Mouse (Mus musculus): ENCODE measurements around the gene Cldn3. TPM values are rescaled to one million over a fixed set of nuclear protein-coding genes. Genes with fewer than 3 reads are reported as not detected.
A peak's percentile ranks its signal among the peaks of the same experiment; 100 is the strongest.

Cldn3 gene
- total and polyA plus RNA-seq, 2 experiments from 2014 or later = 1.4 to 15.2 TPM

- no peak overlapping the region for H3K27ac ChIP-seq (ENCODE audit: low read depth)
- ATAC-seq (ENCODE audit: insufficient read depth, low read depth) = no peak
- 52% methylated on average over 5 of the region's 5 CpGs for WGBS
Measured at GRCm38 (mm10) chr5:134947420-134948084, 38.5 kb upstream of the Cldn3 start.

DNA sequence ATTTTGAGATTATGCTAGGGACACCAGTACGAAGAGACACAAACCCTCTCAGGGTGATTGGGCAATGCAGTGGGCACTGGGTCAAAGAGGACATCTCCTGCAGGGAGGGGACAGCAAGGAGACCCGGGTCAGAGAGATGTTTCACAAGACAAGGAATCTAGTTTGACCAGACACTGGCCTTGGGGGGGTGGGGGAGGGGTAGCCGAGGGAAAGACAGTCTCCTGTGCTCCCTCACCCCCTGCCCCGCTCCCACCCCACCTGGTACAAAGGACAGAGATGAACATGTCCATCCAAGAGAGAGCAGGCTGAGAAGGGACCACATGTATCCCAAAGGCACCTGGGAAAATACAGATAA, 38.0 kb upstream of the Cldn3 start:
- Histone ChIP-seq H3K9ac (replicated peaks; ENCODE audit: low read depth, low read length) (no peak overlapping the region), H3K4me3 (ENCODE audit: low read depth, low read length) (no peak overlapping the region), H3K27me3 (ENCODE audit: control insufficient read depth, insufficient read depth, low read length) (peaks cover 16% of the 10 kb centered on the region), H3K9me3 (replicated peaks; ENCODE audit: control insufficient read depth, low read length) (no peaks in the 10 kb centered on the region), H3K4me2 (ENCODE audit: low read depth, low read length) (no peak overlapping the region), H3K36me3 (replicated peaks; ENCODE audit: control insufficient read depth, insufficient read depth, low read length) (no peaks in the 10 kb centered on the region), H3K27ac (ENCODE audit: low read depth) (no peak overlapping the region), H3K4me1 (ENCODE audit: control insufficient read depth, insufficient read depth) (peaks cover 12% of the 10 kb centered on the region; the same call in 1 of the 2 replicates)
- no peak for ATAC-seq (ENCODE audit: insufficient read depth, low read depth)
- DNase-seq (ENCODE audit: low spot score) = no peak
- WGBS = 44% methylated on average over 4 of the region's 4 CpGs
- TF ChIP-seq EP300 (IDR thresholded peaks at IDR 0.05; ENCODE audit: low read depth) (no peak), CTCF (IDR thresholded peaks at IDR 0.05; ENCODE audit: low read depth) (no peak)

More at GRCm38 (mm10) chr5:134947420-134948084, 38.5 kb upstream of the Cldn3 start:
- Histone ChIP-seq H3K4me3 (ENCODE audit: low read depth, low read length) (no peak overlapping the region), H3K9me3 (replicated peaks; ENCODE audit: control insufficient read depth, low read length) (no peaks in the 10 kb centered on the region), H3K4me2 (ENCODE audit: low read depth, low read length) (no peak overlapping the region), H3K4me1 (ENCODE audit: control insufficient read depth, insufficient read depth) (peaks cover 12% of the 10 kb centered on the region; the same call in 1 of the 2 replicates), H3K9ac (replicated peaks; ENCODE audit: low read depth, low read length) (no peak overlapping the region), H3K36me3 (replicated peaks; ENCODE audit: control insufficient read depth, insufficient read depth, low read length) (no peaks in the 10 kb centered on the region), H3K27me3 (ENCODE audit: control insufficient read depth, insufficient read depth, low read length) (peaks cover 16% of the 10 kb centered on the region)
- no peak for TF ChIP-seq CTCF (IDR thresholded peaks at IDR 0.05; ENCODE audit: low read depth)
- no peak for TF ChIP-seq EP300 (IDR thresholded peaks at IDR 0.05; ENCODE audit: low read depth)
- DNase-seq (ENCODE audit: low spot score) = no peak

DNA sequence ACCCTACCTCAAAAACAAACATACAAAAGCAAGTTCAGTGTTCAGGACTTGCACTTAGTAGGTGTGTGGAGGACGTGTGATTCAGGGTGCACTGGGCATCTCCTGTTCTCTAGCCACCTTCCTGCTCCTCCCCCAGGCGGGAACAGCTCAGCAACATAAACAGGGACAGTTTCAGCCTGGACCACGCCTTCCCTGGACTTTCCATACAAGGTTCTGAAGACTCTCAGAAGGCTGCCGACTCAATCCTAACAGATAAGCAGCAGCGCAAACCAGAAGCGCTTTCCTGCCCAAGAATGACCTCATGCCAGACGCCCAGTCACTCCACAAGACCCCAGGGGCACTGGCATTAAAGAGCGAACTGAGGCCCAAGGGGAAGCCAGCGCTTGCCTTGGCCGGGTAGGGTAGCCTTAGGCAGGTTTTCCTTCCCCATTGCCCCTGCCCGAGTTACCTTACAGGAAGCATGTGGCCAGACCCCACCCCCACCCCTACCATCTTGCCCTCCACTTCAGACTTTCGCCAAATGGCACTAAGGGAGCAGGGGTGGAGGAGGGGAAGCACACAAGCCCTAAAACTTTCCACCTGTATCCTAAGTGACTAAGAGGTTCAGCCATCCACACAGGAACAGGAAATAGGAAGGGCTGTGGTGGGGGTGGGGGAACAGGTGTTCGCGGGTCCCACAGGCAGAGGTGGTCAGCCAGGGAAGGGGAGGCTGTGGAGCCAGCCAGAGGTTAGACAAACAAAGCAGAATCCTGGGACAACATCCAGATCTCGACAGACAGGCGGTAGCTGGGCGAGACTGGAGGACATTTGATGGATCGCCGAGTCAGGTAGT, 34.7 kb upstream of the Cldn3 start:
- ATAC-seq (ENCODE audit: insufficient read depth, low read depth) (peak; percentile 62), DNase-seq (ENCODE audit: low spot score) (peak; percentile 63)
- H3K4me3 ChIP-seq (ENCODE audit: low read depth, low read length) = no peak overlapping the region
- no peaks in the 10 kb centered on the region for H3K36me3 ChIP-seq (replicated peaks; ENCODE audit: control insufficient read depth, insufficient read depth, low read length)
- TF ChIP-seq EP300 (IDR thresholded peaks at IDR 0.05; ENCODE audit: low read depth) = no peak
- no peak for TF ChIP-seq CTCF (IDR thresholded peaks at IDR 0.05; ENCODE audit: low read depth)
- 0 out of 2 replicates have a peak overlapping the region, but pooled peaks have one; percentile 6 for H3K9ac ChIP-seq (replicated peaks; ENCODE audit: low read depth, low read length)
- 14% methylated on average over 19 of the region's 19 CpGs for WGBS
- H3K4me2 ChIP-seq (ENCODE audit: low read depth, low read length) = peak overlapping the region; percentile 39
- peaks cover 12% of the 10 kb centered on the region; the same call in 1 of the 2 replicates for H3K4me1 ChIP-seq (ENCODE audit: control insufficient read depth, insufficient read depth)
- no peaks in the 10 kb centered on the region for H3K9me3 ChIP-seq (replicated peaks; ENCODE audit: control insufficient read depth, low read length)
- H3K27ac ChIP-seq (ENCODE audit: low read depth) = no peak overlapping the region
- peaks cover 6% of the 10 kb centered on the region for H3K27me3 ChIP-seq (ENCODE audit: control insufficient read depth, insufficient read depth, low read length)

GRCm38 (mm10) chr5:134955491-134955890, 30.5 kb upstream of the Cldn3 start:
- H3K36me3 ChIP-seq (replicated peaks; ENCODE audit: control insufficient read depth, insufficient read depth, low read length) = no peaks in the 10 kb centered on the region
- TF ChIP-seq CTCF (IDR thresholded peaks at IDR 0.05; ENCODE audit: low read depth) = no peak
- no peak for TF ChIP-seq EP300 (IDR thresholded peaks at IDR 0.05; ENCODE audit: low read depth)
- 43% methylated on average over 5 of the region's 5 CpGs for WGBS
- H3K4me2 ChIP-seq (ENCODE audit: low read depth, low read length) = no peak overlapping the region
- no peaks in the 10 kb centered on the region for H3K9me3 ChIP-seq (replicated peaks; ENCODE audit: control insufficient read depth, low read length)
- ATAC-seq (ENCODE audit: insufficient read depth, low read depth) = no peak
- H3K27me3 ChIP-seq (ENCODE audit: control insufficient read depth, insufficient read depth, low read length) = no peaks in the 10 kb centered on the region
- no peak for DNase-seq (ENCODE audit: low spot score)
- H3K27ac ChIP-seq (ENCODE audit: low read depth) = no peak overlapping the region
- H3K4me3 ChIP-seq (ENCODE audit: low read depth, low read length) = no peak overlapping the region
- H3K4me1 ChIP-seq (ENCODE audit: control insufficient read depth, insufficient read depth) = 0 out of 2 replicates have a peak, but pooled peaks cover 6% of the 10 kb centered on the region
- no peak overlapping the region for H3K9ac ChIP-seq (replicated peaks; ENCODE audit: low read depth, low read length)

GRCm38 (mm10) chr5:134959114-134959513, 26.9 kb upstream of the Cldn3 start:
- Histone ChIP-seq H3K4me1 (ENCODE audit: control insufficient read depth, insufficient read depth) (no peaks in the 10 kb centered on the region), H3K4me3 (ENCODE audit: low read depth, low read length) (no peak overlapping the region), H3K9me3 (replicated peaks; ENCODE audit: control insufficient read depth, low read length) (no peaks in the 10 kb centered on the region), H3K36me3 (replicated peaks; ENCODE audit: control insufficient read depth, insufficient read depth, low read length) (no peaks in the 10 kb centered on the region), H3K27me3 (ENCODE audit: control insufficient read depth, insufficient read depth, low read length) (no peaks in the 10 kb centered on the region), H3K27ac (ENCODE audit: low read depth) (no peak overlapping the region), H3K9ac (replicated peaks; ENCODE audit: low read depth, low read length) (no peak overlapping the region), H3K4me2 (ENCODE audit: low read depth, low read length) (no peak overlapping the region)
- WGBS = 32% methylated on average over 7 of the region's 7 CpGs
- peak; percentile 40; the same call in 1 of the 2 replicates for TF ChIP-seq EP300 (IDR thresholded peaks at IDR 0.05; ENCODE audit: low read depth)
- no peak for TF ChIP-seq CTCF (IDR thresholded peaks at IDR 0.05; ENCODE audit: low read depth)
- ATAC-seq (ENCODE audit: insufficient read depth, low read depth) = peak; percentile 89
- peak; percentile 72 for DNase-seq (ENCODE audit: low spot score)
